ENCODE assay signal across 8 mouse cellular contexts in the genomic region with DNA sequence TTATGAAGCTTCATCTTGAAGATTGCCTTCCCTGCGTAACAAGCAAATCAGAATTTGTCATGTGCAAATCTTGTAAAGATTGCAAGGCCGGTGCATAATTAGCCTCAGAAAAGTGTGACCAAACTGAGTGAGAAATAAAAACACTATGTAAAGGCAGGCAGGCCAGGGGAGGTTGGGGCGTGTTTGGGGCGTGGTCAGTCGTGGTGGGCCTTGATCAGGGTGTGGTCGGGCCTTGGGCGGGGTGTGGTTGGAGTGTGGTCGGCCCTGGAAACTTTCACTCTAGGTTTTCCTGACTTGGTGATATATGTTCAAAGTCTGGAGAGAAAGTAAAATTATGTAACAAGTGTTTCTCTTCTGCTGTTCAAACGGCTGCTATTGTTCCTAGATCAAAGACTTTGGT.
DNase-seq lines count a peak whose midpoint lies in the region; ATAC-seq and TF ChIP-seq lines count a peak whose summit lies in the region.

No protein-coding gene starts in this region.

- WGBS in bone marrow, adult 2 months, result 3% methylated on average over 9 of the region's 9 CpGs
- 29% methylated on average over 9 of the region's 9 CpGs for WGBS in liver, postnatal 0 days (ENCODE audit: insufficient replicate concordance)
- WGBS in hindbrain, embryonic 10.5 days, result 84% methylated on average over 9 of the region's 9 CpGs
- 78% methylated on average over 9 of the region's 9 CpGs for WGBS in midbrain, embryonic 16.5 days

- DNase-seq in B cell, adult 2 months, result peak; percentile 66 to 69
- peak; percentile 83 for DNase-seq in liver, postnatal 0 days
- DNase-seq in spleen, postnatal 14 days (ENCODE audit: low spot score in 2 of 2), result peak; percentile 63 to 64
- DNase-seq in hindbrain, embryonic 10.5 days (ENCODE audit: low spot score), result no peak
- no peak for DNase-seq in kidney, postnatal 10 days
- DNase-seq in embryo, embryonic 9.5 days (ENCODE audit: extremely low spot score), result no peak

- H3K27ac ChIP-seq in bone marrow, adult 2 months (ENCODE audit: control insufficient read depth, insufficient read depth, low read depth, low read length, poor library complexity), result peak overlapping the region; percentile 89
- H3K27ac ChIP-seq in liver, postnatal 0 days (ENCODE audit: low read depth), result peak overlapping the region; percentile 23; the same call in 1 of the 2 replicates
- no peak overlapping the region for H3K27ac ChIP-seq in hindbrain, embryonic 10.5 days
- no peak overlapping the region for H3K27ac ChIP-seq in midbrain, embryonic 16.5 days (ENCODE audit: low read length)

- H3K4me1 ChIP-seq in bone marrow, adult 2 months (ENCODE audit: control insufficient read depth, insufficient read depth, low read length), result peaks cover 6% of the 10 kb centered on the region
- peaks cover 20% of the 10 kb centered on the region for H3K4me1 ChIP-seq in liver, postnatal 0 days (ENCODE audit: insufficient read depth)
- H3K4me1 ChIP-seq in hindbrain, embryonic 10.5 days (replicated peaks), result peaks cover 32% of the 10 kb centered on the region
- peaks cover 4% of the 10 kb centered on the region for H3K4me1 ChIP-seq in midbrain, embryonic 16.5 days (ENCODE audit: control insufficient read depth, insufficient read depth, low read length)

- peak overlapping the region; percentile 18 for H3K4me3 ChIP-seq in bone marrow, adult 2 months (replicated peaks; ENCODE audit: control insufficient read depth, low read depth, low read length)
- peak overlapping the region; percentile 35 for H3K4me3 ChIP-seq in liver, postnatal 0 days (ENCODE audit: low read depth, low read length)
- H3K4me3 ChIP-seq in hindbrain, embryonic 10.5 days, result no peak overlapping the region
- no peak overlapping the region for H3K4me3 ChIP-seq in midbrain, embryonic 16.5 days (ENCODE audit: low read depth, low read length)

- ATAC-seq in liver, postnatal 0 days, result peak; percentile 91
- ATAC-seq in midbrain, embryonic 16.5 days, result no peak

- no peak overlapping the region for H3K9ac ChIP-seq in liver, postnatal 0 days (replicated peaks)
- H3K9ac ChIP-seq in midbrain, embryonic 16.5 days (ENCODE audit: low read depth, low read length), result no peak overlapping the region

- TF ChIP-seq EP300 in liver, postnatal 0 days (IDR thresholded peaks at IDR 0.05; ENCODE audit: low read depth), result no peak

- TF ChIP-seq CTCF in bone marrow, adult 2 months (IDR thresholded peaks at IDR 0.05; ENCODE audit: control insufficient read depth, insufficient read depth, low read length), result no peak
- TF ChIP-seq CTCF in liver, postnatal 0 days (IDR thresholded peaks at IDR 0.05; ENCODE audit: low read depth), result no peak

- no peaks in the 10 kb centered on the region for H3K27me3 ChIP-seq in liver, postnatal 0 days (ENCODE audit: insufficient read depth, low read length)
- no peaks in the 10 kb centered on the region for H3K27me3 ChIP-seq in hindbrain, embryonic 10.5 days (ENCODE audit: insufficient read depth, poor library complexity, severe bottlenecking)
- H3K27me3 ChIP-seq in midbrain, embryonic 16.5 days (ENCODE audit: control insufficient read depth, insufficient read depth, low read depth, low read length), result no peaks in the 10 kb centered on the region

- H3K4me2 ChIP-seq in liver, postnatal 0 days (ENCODE audit: low read depth, low read length), result peak overlapping the region; percentile 64
- H3K4me2 ChIP-seq in midbrain, embryonic 16.5 days (ENCODE audit: low read length), result no peak overlapping the region

- TF ChIP-seq POLR2A in bone marrow, adult 2 months (IDR thresholded peaks at IDR 0.05; ENCODE audit: borderline replicate concordance, control insufficient read depth, low read depth, low read length), result no peak

- H3K9me3 ChIP-seq in liver, postnatal 0 days (ENCODE audit: low read length), result no peaks in the 10 kb centered on the region
- no peaks in the 10 kb centered on the region for H3K9me3 ChIP-seq in hindbrain, embryonic 10.5 days
- no peaks in the 10 kb centered on the region for H3K9me3 ChIP-seq in midbrain, embryonic 16.5 days (replicated peaks; ENCODE audit: control insufficient read depth, low read length, poor library complexity, severe bottlenecking)

- H3K36me3 ChIP-seq in liver, postnatal 0 days (replicated peaks; ENCODE audit: insufficient read depth, low read length), result no peaks in the 10 kb centered on the region
- H3K36me3 ChIP-seq in hindbrain, embryonic 10.5 days, result no peaks in the 10 kb centered on the region
- no peaks in the 10 kb centered on the region for H3K36me3 ChIP-seq in midbrain, embryonic 16.5 days (ENCODE audit: control insufficient read depth, insufficient read depth, low read length)

Comparison
In these comparisons a context has a peak if more than half of its experiments do, and no peak if none do; other contexts are left out.
1. DNase-seq: peak in B cell, adult 2 months (2 of 2), liver, postnatal 0 days (single experiment) and spleen, postnatal 14 days (2 of 2); none in hindbrain, embryonic 10.5 days (single experiment), kidney, postnatal 10 days (single experiment) and embryo, embryonic 9.5 days (single experiment).
2. H3K27ac ChIP-seq: peak in bone marrow, adult 2 months (single experiment) and liver, postnatal 0 days (single experiment); none in hindbrain, embryonic 10.5 days (single experiment) and midbrain, embryonic 16.5 days (single experiment).
3. H3K4me3 ChIP-seq: peak in bone marrow, adult 2 months (single experiment) and liver, postnatal 0 days (single experiment); none in hindbrain, embryonic 10.5 days (single experiment) and midbrain, embryonic 16.5 days (single experiment).